Mouse (Mus musculus) intestine, embryonic 14.5 days (tissue): ENCODE measurements at regions not wholly inside any gene's neighbourhood (a gene's known extent, or its start where the extent isn't known, plus 50 kb on each side); places are given as distances from the start of the nearest gene placed in this dataset.
"Not testable (repeated sequence)": the region's sequence is repeated elsewhere in the genome, so short reads cannot be mapped to it uniquely, and the experiment has no call there.

Experiments used
- ATAC-seq: fragments of 200-750 bp; cut with Nextera tagmentation; replicated peaks from 2 replicates; pipeline ENCODE4 v1.8.0; 2017; ENCODE audit warnings: low read depth, moderate number of reproducible peaks, moderate TSS enrichment, moderate library complexity; ENCODE audit not compliant: low FRiP score, low TSS enrichment
- DNase-seq: peaks from one replicate; pipeline ENCODE4 v3.0.0-alpha.2; 2018; ENCODE audit warnings: low spot score
- H3K27ac ChIP-seq: fragments of 300-500 bp; sonication (generic); 2 replicates; pipeline ENCODE4 v1.5.1; 2014; ENCODE audit warnings: low read depth, mild to moderate bottlenecking, control low read depth
- H3K27me3 ChIP-seq: fragments of 300-500 bp; sonication (generic); replicated peaks from 2 replicates; pipeline ENCODE4 v1.6.1; 2014; ENCODE audit warnings: low read length, control low read depth; ENCODE audit not compliant: control insufficient read depth, insufficient read depth
- H3K36me3 ChIP-seq: fragments of 300-500 bp; sonication (generic); 2 replicates; pipeline ENCODE4 v1.6.1; 2014; ENCODE audit warnings: low read length, control low read depth; ENCODE audit not compliant: control insufficient read depth, insufficient read depth
- H3K4me1 ChIP-seq: fragments of 300-500 bp; sonication (generic); replicated peaks from 2 replicates; pipeline ENCODE4 v1.6.1; 2014; ENCODE audit warnings: low read length, control low read depth, mixed read lengths; ENCODE audit not compliant: control insufficient read depth, insufficient read depth
- H3K4me2 ChIP-seq: fragments of 300-500 bp; sonication (generic); 2 replicates; pipeline ENCODE4 v1.6.1; 2014; ENCODE audit warnings: low read length
- H3K4me3 ChIP-seq: fragments of 300-500 bp; sonication (generic); 2 replicates; pipeline ENCODE4 v1.5.1; 2014; ENCODE audit warnings: low read depth, low read length, control low read depth, mixed read lengths
- H3K9ac ChIP-seq: fragments of 300-500 bp; sonication (generic); 2 replicates; pipeline ENCODE4 v1.6.1; 2014; ENCODE audit warnings: mild to moderate bottlenecking, low read length
- H3K9me3 ChIP-seq: fragments of 300-500 bp; sonication (generic); 2 replicates; pipeline ENCODE4 v1.6.1; 2016; ENCODE audit warnings: low read length, control low read depth; ENCODE audit not compliant: control insufficient read depth
- WGBS: fragments of 180-500 bp; shearing (Covaris S2); extraction: QIAGEN DNeasy Blood & Tissue Kit; methylation state at CpG from one replicate; pipeline ENCODE4 v1.1.7; 2014; 5-methylcytosine and 5-hydroxymethylcytosine counted together

GRCm38 (mm10) chr12:77089624-77090278, 127.8 kb upstream of the Max start:
- no peak for DNase-seq
- 85% methylated on average over 6 of the region's 6 CpGs for WGBS
- Histone ChIP-seq H3K9me3 (no peaks in the 10 kb centered on the region), H3K4me1 (peaks cover 4% of the 10 kb centered on the region; the same call in 1 of the 2 replicates), H3K4me3 (no peak overlapping the region), H3K4me2 (no peak overlapping the region), H3K27me3 (no peaks in the 10 kb centered on the region), H3K9ac (no peak overlapping the region), H3K27ac (no peak overlapping the region), H3K36me3 (no peaks in the 10 kb centered on the region)
- ATAC-seq: no peak

GRCm38 (mm10) chr12:77088452-77088851, 126.5 kb upstream of the Max start:
- WGBS: 76% methylated on average over 2 of the region's 2 CpGs
- Histone ChIP-seq H3K4me3 (no peak overlapping the region), H3K36me3 (no peaks in the 10 kb centered on the region), H3K27me3 (no peaks in the 10 kb centered on the region), H3K9ac (no peak overlapping the region), H3K4me2 (no peak overlapping the region), H3K4me1 (peaks cover 4% of the 10 kb centered on the region; the same call in 1 of the 2 replicates), H3K27ac (no peak overlapping the region), H3K9me3 (no peaks in the 10 kb centered on the region)
- DNase-seq: no peak
- no peak for ATAC-seq

- H3K27me3 ChIP-seq, DNase-seq, H3K27ac ChIP-seq, H3K4me3 ChIP-seq, H3K36me3 ChIP-seq, ATAC-seq, H3K9ac ChIP-seq, H3K4me2 ChIP-seq, H3K9me3 ChIP-seq, H3K4me1 ChIP-seq: not testable (repeated sequence)
- 88% methylated on average over 1 of the region's 1 CpGs for WGBS
Measured at GRCm38 (mm10) chr12:77086931-77087330, 124.9 kb upstream of the Max start.

- no peak overlapping the region for H3K9ac ChIP-seq
- DNase-seq: no peak
- no peak overlapping the region for H3K4me3 ChIP-seq
- no peaks in the 10 kb centered on the region for H3K4me1 ChIP-seq
- ATAC-seq: no peak
- H3K4me2 ChIP-seq: no peak overlapping the region
- H3K27me3 ChIP-seq: no peaks in the 10 kb centered on the region
- WGBS: 70% methylated on average over 5 of the region's 5 CpGs
- H3K9me3 ChIP-seq: no peaks in the 10 kb centered on the region
- H3K27ac ChIP-seq: no peak overlapping the region
- H3K36me3 ChIP-seq: no peaks in the 10 kb centered on the region
Measured at GRCm38 (mm10) chr12:77085894-77086293, 123.9 kb upstream of the Max start.

- Histone ChIP-seq H3K9ac (no peak overlapping the region), H3K4me2 (no peak overlapping the region), H3K9me3 (no peaks in the 10 kb centered on the region), H3K4me1 (no peaks in the 10 kb centered on the region), H3K4me3 (no peak overlapping the region), H3K27me3 (no peaks in the 10 kb centered on the region), H3K36me3 (no peaks in the 10 kb centered on the region), H3K27ac (no peak overlapping the region)
- WGBS: 85% methylated on average over 7 of the region's 7 CpGs
- DNase-seq: no peak
- no peak for ATAC-seq
Measured at GRCm38 (mm10) chr12:77085244-77085643, 123.2 kb upstream of the Max start.

GRCm38 (mm10) chr12:77084744-77085143, 122.7 kb upstream of the Max start:
- Histone ChIP-seq H3K36me3 (no peaks in the 10 kb centered on the region), H3K27me3 (no peaks in the 10 kb centered on the region), H3K9ac (no peak overlapping the region), H3K4me3 (no peak overlapping the region), H3K4me1 (no peaks in the 10 kb centered on the region), H3K4me2 (no peak overlapping the region), H3K9me3 (no peaks in the 10 kb centered on the region), H3K27ac (no peak overlapping the region)
- ATAC-seq: no peak
- 90% methylated on average over 5 of the region's 5 CpGs for WGBS
- DNase-seq: no peak

- no peak overlapping the region for H3K4me2 ChIP-seq
- DNase-seq (no peak), ATAC-seq (no peak)
- H3K9ac ChIP-seq: no peak overlapping the region
- H3K27me3 ChIP-seq: no peaks in the 10 kb centered on the region
- H3K27ac ChIP-seq: no peak overlapping the region
- 80% methylated on average over 1 of the region's 1 CpGs for WGBS
- H3K4me1 ChIP-seq: no peaks in the 10 kb centered on the region
- H3K9me3 ChIP-seq: no peaks in the 10 kb centered on the region
- no peak overlapping the region for H3K4me3 ChIP-seq
- H3K36me3 ChIP-seq: no peaks in the 10 kb centered on the region
Measured at GRCm38 (mm10) chr12:77084343-77084742, 122.3 kb upstream of the Max start.

GRCm38 (mm10) chr12:77083760-77084159, 121.8 kb upstream of the Max start:
- no peaks in the 10 kb centered on the region for H3K27me3 ChIP-seq
- H3K9ac ChIP-seq: no peak overlapping the region
- ATAC-seq (no peak), DNase-seq (no peak)
- no peak overlapping the region for H3K4me3 ChIP-seq
- no peak overlapping the region for H3K27ac ChIP-seq
- no peak overlapping the region for H3K4me2 ChIP-seq
- no peaks in the 10 kb centered on the region for H3K4me1 ChIP-seq
- H3K9me3 ChIP-seq: no peaks in the 10 kb centered on the region
- no peaks in the 10 kb centered on the region for H3K36me3 ChIP-seq
- 78% methylated on average over 6 of the region's 6 CpGs for WGBS

- Histone ChIP-seq H3K27me3 (no peaks in the 10 kb centered on the region), H3K9me3 (no peaks in the 10 kb centered on the region), H3K4me1 (no peaks in the 10 kb centered on the region), H3K9ac (no peak overlapping the region), H3K4me2 (no peak overlapping the region), H3K36me3 (no peaks in the 10 kb centered on the region), H3K27ac (no peak overlapping the region), H3K4me3 (no peak overlapping the region)
- WGBS: 77% methylated on average over 2 of the region's 2 CpGs
- ATAC-seq: no peak
- DNase-seq: no peak
Measured at GRCm38 (mm10) chr12:77081774-77082173, 119.8 kb upstream of the Max start.
